Mouse (Mus musculus): Measurements from ENCODE around the gene Lgals4. TPM values are rescaled to one million over a fixed set of nuclear protein-coding genes. Genes with fewer than 3 reads are reported as not detected.
A peak's percentile ranks its signal among the peaks of the same experiment; 100 is the strongest.

Gene Lgals4
- polyA plus RNA-seq (2014; fragmentation: Nextera tagmentation; extraction: Ambion mirVana) = 3.2 and 3.7 TPM in 2 replicates

GRCm38 (mm10) chr7:28833723-28834347, at the start of gene Lgals4:
TSS of gene Lgals4 (plus strand) at chr7:28833854.
- H3K4me1 ChIP-seq (ENCODE audit: insufficient read depth) = no peaks in the 10 kb centered on the region
- H3K27me3 ChIP-seq (ENCODE audit: insufficient read depth, low read length) = no peaks in the 10 kb centered on the region
- peaks cover 17% of the 10 kb centered on the region; the same call in 1 of the 2 replicates for H3K36me3 ChIP-seq (ENCODE audit: insufficient read depth)
- no peak for TF ChIP-seq CTCF (IDR thresholded peaks at IDR 0.05; ENCODE audit: low read depth)
- no peaks in the 10 kb centered on the region for H3K9me3 ChIP-seq (ENCODE audit: low read depth, low read length)
- no peak within 1 kb of the TSS for H3K9ac ChIP-seq
- WGBS = 75% methylated on average over 6 of the region's 6 CpGs
- H3K4me3 ChIP-seq (ENCODE audit: low read depth, low read length) = no peak within 1 kb of the TSS
- no peak within 1 kb of the TSS for H3K4me2 ChIP-seq
- DNase-seq (no peak), ATAC-seq (ENCODE audit: insufficient read depth) (no peak)
- H3K27ac ChIP-seq (ENCODE audit: low read depth) = no peak within 1 kb of the TSS

DNA sequence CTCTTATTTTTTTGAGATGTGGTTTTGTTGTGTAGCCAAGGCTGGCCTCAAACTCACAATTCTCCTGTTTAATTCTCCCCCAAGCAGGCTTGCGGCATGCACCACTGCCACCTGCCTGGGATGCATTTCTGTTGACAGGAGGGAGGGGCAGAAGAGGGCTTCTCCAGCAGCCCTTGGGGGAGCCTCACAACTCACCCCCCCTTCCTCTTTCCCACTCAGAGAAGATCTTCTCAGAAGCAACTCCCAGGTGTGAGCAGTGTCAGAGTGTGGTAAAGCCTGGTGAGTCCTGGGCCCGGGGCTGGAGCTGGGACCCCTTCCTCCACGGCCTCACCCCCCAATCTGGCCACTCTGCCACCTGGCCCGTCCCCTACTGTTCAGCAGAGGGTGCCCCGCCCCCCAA, 48.5 kb upstream of the Lgals4 start:
- no peak overlapping the region for H3K9ac ChIP-seq
- 75% methylated on average over 5 of the region's 5 CpGs for WGBS
- no peak overlapping the region for H3K27ac ChIP-seq (ENCODE audit: low read depth)
- peaks cover 11% of the 10 kb centered on the region; the same call in 1 of the 2 replicates for H3K36me3 ChIP-seq (ENCODE audit: insufficient read depth)
- no peak for TF ChIP-seq CTCF (IDR thresholded peaks at IDR 0.05; ENCODE audit: low read depth)
- no peaks in the 10 kb centered on the region for H3K27me3 ChIP-seq (ENCODE audit: insufficient read depth, low read length)
- H3K4me3 ChIP-seq (ENCODE audit: low read depth, low read length) = no peak overlapping the region
- H3K4me2 ChIP-seq = no peak overlapping the region
- DNase-seq (no peak), ATAC-seq (ENCODE audit: insufficient read depth) (no peak)
- no peaks in the 10 kb centered on the region for H3K9me3 ChIP-seq (ENCODE audit: low read depth, low read length)
- H3K4me1 ChIP-seq (ENCODE audit: insufficient read depth) = peaks cover 8% of the 10 kb centered on the region

GRCm38 (mm10) chr7:28787884-28788283, 45.8 kb upstream of the Lgals4 start:
- H3K9ac ChIP-seq = no peak overlapping the region
- H3K9me3 ChIP-seq (ENCODE audit: low read depth, low read length) = no peaks in the 10 kb centered on the region
- H3K4me1 ChIP-seq (ENCODE audit: insufficient read depth) = peaks cover 11% of the 10 kb centered on the region
- H3K36me3 ChIP-seq (ENCODE audit: insufficient read depth) = peaks cover 11% of the 10 kb centered on the region; the same call in 1 of the 2 replicates
- ATAC-seq (ENCODE audit: insufficient read depth) = no peak
- H3K27me3 ChIP-seq (ENCODE audit: insufficient read depth, low read length) = no peaks in the 10 kb centered on the region
- no peak for TF ChIP-seq CTCF (IDR thresholded peaks at IDR 0.05; ENCODE audit: low read depth)
- H3K27ac ChIP-seq (ENCODE audit: low read depth) = no peak overlapping the region
- H3K4me3 ChIP-seq (ENCODE audit: low read depth, low read length) = no peak overlapping the region
- 89% methylated on average over 9 of the region's 9 CpGs for WGBS
- no peak for DNase-seq
- H3K4me2 ChIP-seq = no peak overlapping the region

- Histone ChIP-seq H3K9ac (no peak within 1 kb of the TSS), H3K4me1 (ENCODE audit: insufficient read depth) (peaks cover 11% of the 10 kb centered on the region), H3K36me3 (ENCODE audit: insufficient read depth) (peaks cover 11% of the 10 kb centered on the region; the same call in 1 of the 2 replicates), H3K9me3 (ENCODE audit: low read depth, low read length) (no peaks in the 10 kb centered on the region), H3K27ac (ENCODE audit: low read depth) (no peak within 1 kb of the TSS; the same call in 1 of the 2 replicates), H3K4me2 (no peak within 1 kb of the TSS), H3K27me3 (ENCODE audit: insufficient read depth, low read length) (no peaks in the 10 kb centered on the region), H3K4me3 (ENCODE audit: low read depth, low read length) (no peak within 1 kb of the TSS)
- no peak for TF ChIP-seq CTCF (IDR thresholded peaks at IDR 0.05; ENCODE audit: low read depth)
- no peak for ATAC-seq (ENCODE audit: insufficient read depth)
- 49% methylated on average over 5 of the region's 5 CpGs for WGBS
- no peak for DNase-seq
These were observed 45.1 kb upstream of the Lgals4 start, which contains the start of gene Rinl for GRCm38 (mm10) chr7:28788307-28789195. TSS of gene Rinl (plus strand) at chr7:28788969.

- H3K27me3 ChIP-seq (ENCODE audit: insufficient read depth, low read length) = no peaks in the 10 kb centered on the region
- ATAC-seq (ENCODE audit: insufficient read depth) (no peak), DNase-seq (peak; percentile 21)
- no peak overlapping the region for H3K4me2 ChIP-seq
- H3K9me3 ChIP-seq (ENCODE audit: low read depth, low read length) = no peaks in the 10 kb centered on the region
- no peak overlapping the region for H3K4me3 ChIP-seq (ENCODE audit: low read depth, low read length)
- H3K4me1 ChIP-seq (ENCODE audit: insufficient read depth) = peaks cover 11% of the 10 kb centered on the region
- WGBS = 38% methylated on average over 3 of the region's 3 CpGs
- no peak for TF ChIP-seq CTCF (IDR thresholded peaks at IDR 0.05; ENCODE audit: low read depth)
- no peak overlapping the region; the same call in 1 of the 2 replicates for H3K27ac ChIP-seq (ENCODE audit: low read depth)
- H3K9ac ChIP-seq = no peak overlapping the region
- peaks cover 11% of the 10 kb centered on the region; the same call in 1 of the 2 replicates for H3K36me3 ChIP-seq (ENCODE audit: insufficient read depth)
These were observed 44.4 kb upstream of the Lgals4 start for GRCm38 (mm10) chr7:28789235-28789634.

DNA sequence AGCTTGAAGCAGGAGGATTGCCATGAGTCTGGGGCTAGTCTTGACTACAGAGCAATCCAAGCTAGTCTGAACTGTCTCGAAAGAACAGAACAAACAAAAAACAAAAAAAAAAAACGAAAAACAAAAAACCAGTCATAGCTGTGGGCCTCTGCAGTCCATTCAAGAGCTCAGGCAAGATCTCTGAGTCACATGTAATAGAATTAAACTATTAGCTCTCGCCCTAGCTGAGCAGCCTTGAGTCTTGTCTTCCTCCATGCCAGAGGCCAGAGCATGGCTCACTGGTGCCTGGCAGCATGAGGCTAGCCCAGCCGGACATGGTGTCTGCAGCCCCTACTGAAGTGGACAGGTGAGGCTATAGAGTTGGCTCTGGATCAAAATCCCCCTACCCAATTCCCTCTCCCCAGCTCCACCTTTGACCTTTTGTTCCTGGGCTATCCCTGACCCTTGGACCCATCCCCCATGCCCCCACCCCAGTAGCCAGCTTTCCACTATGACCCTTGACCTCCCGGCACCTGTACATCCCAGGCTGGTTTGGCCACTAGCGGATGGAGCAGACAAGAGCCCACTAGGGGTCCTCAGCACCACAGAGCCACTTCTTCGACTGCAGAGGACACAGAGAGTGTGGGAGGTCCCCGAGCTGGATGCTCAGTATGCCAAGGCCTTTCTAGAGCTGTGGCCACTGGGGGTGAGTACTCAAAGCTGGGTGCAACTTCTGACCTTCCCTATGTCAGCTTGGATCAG, 43.4 kb upstream of the Lgals4 start:
- H3K9ac ChIP-seq = no peak overlapping the region
- no peaks in the 10 kb centered on the region for H3K9me3 ChIP-seq (ENCODE audit: low read depth, low read length)
- H3K4me2 ChIP-seq = no peak overlapping the region
- DNase-seq (peak; percentile 56), ATAC-seq (ENCODE audit: insufficient read depth) (no peak)
- H3K36me3 ChIP-seq (ENCODE audit: insufficient read depth) = peaks cover 10% of the 10 kb centered on the region; the same call in 1 of the 2 replicates
- peak; percentile 58 for TF ChIP-seq CTCF (IDR thresholded peaks at IDR 0.05; ENCODE audit: low read depth)
- H3K27ac ChIP-seq (ENCODE audit: low read depth) = no peak overlapping the region
- H3K4me3 ChIP-seq (ENCODE audit: low read depth, low read length) = no peak overlapping the region
- WGBS = 48% methylated on average over 8 of the region's 8 CpGs
- no peaks in the 10 kb centered on the region for H3K27me3 ChIP-seq (ENCODE audit: insufficient read depth, low read length)
- peaks cover 11% of the 10 kb centered on the region for H3K4me1 ChIP-seq (ENCODE audit: insufficient read depth)
